Mouse (Mus musculus): ENCODE measurements around the gene Csf3r.

DNA sequence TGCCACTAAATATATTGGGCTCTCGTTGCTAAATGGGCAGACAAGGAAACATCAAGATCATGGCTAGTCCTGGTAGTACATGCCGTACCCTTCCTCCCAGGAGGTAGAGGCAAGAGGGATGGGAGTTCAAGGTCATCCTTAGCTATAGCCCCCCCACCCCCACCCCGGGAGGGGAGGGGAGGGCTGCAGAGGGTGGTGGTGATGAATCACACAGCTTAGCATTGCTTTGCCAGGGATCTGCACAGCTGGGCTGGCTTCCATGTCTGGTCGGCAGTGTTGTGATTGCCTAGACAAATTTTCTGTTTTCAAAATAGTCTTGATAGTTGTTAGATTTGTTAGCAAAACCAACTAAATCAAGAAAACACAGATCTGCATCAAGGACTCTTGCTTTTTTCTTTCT, 54.9 kb downstream of the Csf3r start:
- TF ChIP-seq CTCF (IDR thresholded peaks at IDR 0.05; ENCODE audit: low read depth, low read length) (no peak), POLR2AphosphoS5 (IDR thresholded peaks at IDR 0.05; ENCODE audit: insufficient replicate concordance, low read depth, low read length) (no peak), GATA2 (IDR thresholded peaks at IDR 0.05; ENCODE audit: borderline replicate concordance, low read depth, low read length) (no peak)
